Mouse (Mus musculus) forebrain, embryonic 16.5 days (tissue): ENCODE measurements around the gene C1qtnf5. TPM values are rescaled to one million over a fixed set of nuclear protein-coding genes. Genes with fewer than 3 reads are reported as not detected.

Experiments used
- ATAC-seq: fragments of 200-750 bp; cut with Nextera tagmentation; 2 replicates; pipeline ENCODE4 v1.8.0; 2017; ENCODE audit warnings: mild to moderate bottlenecking, moderate library complexity
- H3K27ac ChIP-seq: fragments of 300-500 bp; sonication (generic); 2 replicates; pipeline ENCODE4 v1.5.1; 2014; ENCODE audit warnings: low read length, control low read depth
- H3K27me3 ChIP-seq: fragments of 300-500 bp; sonication (generic); replicated peaks from 2 replicates; pipeline ENCODE4 v1.6.1; 2014; ENCODE audit warnings: low read length; ENCODE audit not compliant: control insufficient read depth, insufficient read depth
- H3K36me3 ChIP-seq: fragments of 300-500 bp; sonication (generic); 2 replicates; pipeline ENCODE4 v1.6.1; 2014; ENCODE audit not compliant: control insufficient read depth, insufficient read depth
- H3K4me1 ChIP-seq: fragments of 300-500 bp; sonication (generic); replicated peaks from 2 replicates; pipeline ENCODE4 v1.6.1; 2014; ENCODE audit warnings: low read length; ENCODE audit not compliant: control insufficient read depth, insufficient read depth
- H3K4me2 ChIP-seq: fragments of 300-500 bp; sonication (generic); 2 replicates; pipeline ENCODE4 v1.6.1; 2014; ENCODE audit warnings: mild to moderate bottlenecking, low read length, control low read depth
- H3K4me3 ChIP-seq: fragments of 300-500 bp; sonication (generic); replicated peaks from 2 replicates; pipeline ENCODE4 v1.5.1; 2014; ENCODE audit warnings: mild to moderate bottlenecking, low read length, control low read depth
- H3K9ac ChIP-seq: fragments of 300-500 bp; sonication (generic); replicated peaks from 2 replicates; pipeline ENCODE4 v1.6.1; 2014; ENCODE audit warnings: low read depth, low read length, control low read depth
- H3K9me3 ChIP-seq: fragments of 300-500 bp; sonication (generic); 2 replicates; pipeline ENCODE4 v1.6.1; 2016; ENCODE audit warnings: low read length; ENCODE audit not compliant: control insufficient read depth
- WGBS: fragments of 180-500 bp; shearing (Covaris S2); extraction: QIAGEN DNeasy Blood & Tissue Kit; methylation state at CpG from one replicate; pipeline ENCODE4 v1.1.7; 2014; 5-methylcytosine and 5-hydroxymethylcytosine counted together
- polyA plus RNA-seq: library from polyadenylated mRNA; unstranded; fragments of >200 nt; fragmentation: Nextera tagmentation; extraction: Ambion mirVana; gene quantifications from 2 replicates; pipeline ENCODE4 v1.2.1, GENCODE M21; 2015

C1qtnf5 gene
- polyA plus RNA-seq, 1 experiment from 2014 or later = 2.7 TPM

- Histone ChIP-seq H3K4me2 (no peak overlapping the region), H3K4me3 (no peak overlapping the region), H3K27me3 (no peaks in the 10 kb centered on the region), H3K4me1 (peaks cover 13% of the 10 kb centered on the region), H3K9ac (no peak overlapping the region), H3K27ac (no peak overlapping the region), H3K36me3 (no peaks in the 10 kb centered on the region), H3K9me3 (no peaks in the 10 kb centered on the region)
- no peak for ATAC-seq
- 77% methylated on average over 10 of the region's 10 CpGs for WGBS
Measured at GRCm38 (mm10) chr9:44078136-44078797, 28.8 kb upstream of the C1qtnf5 start.

- H3K9ac ChIP-seq = no peak overlapping the region
- H3K27me3 ChIP-seq = 0 out of 2 replicates have a peak, but pooled peaks cover 4% of the 10 kb centered on the region
Measured at GRCm38 (mm10) chr9:44078955-44079756, 27.9 kb upstream of the C1qtnf5 start.

DNA sequence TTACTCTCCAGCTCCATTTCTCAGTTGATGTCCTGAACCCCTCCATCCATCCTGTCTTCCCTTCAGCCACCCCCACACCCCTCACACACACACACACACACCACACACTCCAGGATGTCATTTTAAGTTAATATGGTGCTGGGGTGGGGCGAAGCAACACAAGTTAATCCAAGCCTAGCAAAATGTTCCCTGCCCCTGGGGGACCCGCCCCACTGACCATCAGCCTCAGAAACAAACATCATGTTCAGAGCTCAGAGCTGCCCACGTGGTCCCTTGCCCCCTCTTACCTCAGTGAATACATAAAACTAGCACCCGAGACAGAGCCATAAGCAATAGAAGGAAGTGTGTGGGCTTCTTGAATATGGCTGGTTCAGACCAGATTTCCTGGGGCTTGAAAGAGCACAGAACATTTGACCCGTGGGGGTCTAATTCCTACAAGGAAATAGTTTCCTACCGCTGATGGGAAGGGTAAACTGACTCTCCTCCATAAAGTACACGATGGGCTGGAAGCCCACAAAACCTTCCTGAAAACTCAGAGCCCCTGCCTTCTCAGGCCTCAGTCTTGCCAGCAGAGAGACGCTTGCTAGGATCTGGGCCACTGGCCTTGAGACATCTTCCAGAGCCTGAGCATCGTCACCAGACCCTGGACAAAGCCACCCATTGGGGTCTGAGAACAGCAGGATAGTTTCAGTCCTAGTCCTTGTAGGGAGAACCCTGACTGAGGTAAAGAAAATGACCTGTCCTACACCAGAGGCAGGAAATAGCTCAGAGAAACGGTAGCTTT lies 26.9 kb upstream of the C1qtnf5 start:
- 79% methylated on average over 10 of the region's 10 CpGs for WGBS
- H3K4me2 ChIP-seq = no peak overlapping the region

More at GRCm38 (mm10) chr9:44078955-44079756, 27.9 kb upstream of the C1qtnf5 start:
- no peaks in the 10 kb centered on the region for H3K9me3 ChIP-seq
- no peak overlapping the region for H3K4me2 ChIP-seq
- H3K27ac ChIP-seq = no peak overlapping the region
- peaks cover 20% of the 10 kb centered on the region for H3K4me1 ChIP-seq
- H3K4me3 ChIP-seq = no peak overlapping the region
- 24% methylated on average over 14 of the region's 16 CpGs for WGBS
- peak; percentile 84 for ATAC-seq
- H3K36me3 ChIP-seq = no peaks in the 10 kb centered on the region

DNA sequence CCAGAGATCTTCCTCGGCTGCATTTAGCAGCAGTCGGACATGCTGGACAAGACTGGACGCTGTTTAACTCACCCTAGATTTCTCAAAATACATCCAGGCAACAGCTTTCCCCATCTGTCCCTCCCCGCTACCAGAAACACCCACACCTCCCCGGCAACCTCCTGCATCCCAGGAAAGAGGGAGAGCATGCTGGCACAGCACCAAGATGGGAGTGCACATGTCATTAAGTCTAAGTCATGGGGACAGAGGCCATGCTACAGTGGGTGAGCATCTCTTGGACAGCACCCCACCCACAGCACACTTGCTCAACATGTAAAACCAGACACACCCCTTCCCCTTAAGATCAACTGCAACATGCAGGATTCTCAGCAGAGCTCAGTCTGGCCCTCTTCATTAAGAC lies 26.1 kb upstream of the C1qtnf5 start:
- Histone ChIP-seq H3K27ac (no peak overlapping the region), H3K4me2 (no peak overlapping the region), H3K36me3 (no peaks in the 10 kb centered on the region), H3K9me3 (no peaks in the 10 kb centered on the region), H3K27me3 (0 out of 2 replicates have a peak, but pooled peaks cover 5% of the 10 kb centered on the region), H3K4me1 (peaks cover 37% of the 10 kb centered on the region), H3K4me3 (no peak overlapping the region), H3K9ac (no peak overlapping the region)
- WGBS = 62% methylated on average over 5 of the region's 5 CpGs
- no peak for ATAC-seq

More for the DNA sequence above, 26.9 kb upstream of the C1qtnf5 start:
- no peak overlapping the region for H3K27ac ChIP-seq
- H3K36me3 ChIP-seq = no peaks in the 10 kb centered on the region
- H3K9ac ChIP-seq = no peak overlapping the region
- peaks cover 29% of the 10 kb centered on the region for H3K4me1 ChIP-seq
- no peaks in the 10 kb centered on the region for H3K9me3 ChIP-seq
- 0 out of 2 replicates have a peak, but pooled peaks cover 4% of the 10 kb centered on the region for H3K27me3 ChIP-seq
- H3K4me3 ChIP-seq = no peak overlapping the region
- ATAC-seq = no peak

DNA sequence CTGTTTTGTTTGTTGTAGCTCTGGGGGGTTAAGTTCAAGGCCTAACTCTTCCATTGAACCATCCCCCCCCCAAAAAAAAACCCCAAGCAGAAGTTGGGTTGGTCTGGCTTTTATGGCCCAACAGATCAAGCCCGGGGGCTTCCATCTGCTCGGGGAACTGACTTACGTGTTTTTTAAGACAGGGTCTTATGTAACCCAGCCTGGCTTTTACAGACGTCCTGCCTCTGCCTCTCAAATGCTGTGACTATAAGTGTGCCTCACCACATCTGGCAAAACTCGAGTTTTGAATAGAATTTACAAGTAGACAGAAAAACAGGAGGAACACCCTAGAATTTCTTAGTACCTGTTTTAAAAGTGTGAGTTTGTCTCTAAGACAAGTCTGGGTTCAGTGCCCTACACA lies 25.5 kb upstream of the C1qtnf5 start:
- 54% methylated on average over 5 of the region's 5 CpGs for WGBS
- H3K9me3 ChIP-seq = no peaks in the 10 kb centered on the region
- no peak overlapping the region for H3K9ac ChIP-seq
- H3K36me3 ChIP-seq = no peaks in the 10 kb centered on the region
- H3K4me3 ChIP-seq = no peak overlapping the region
- no peak overlapping the region for H3K4me2 ChIP-seq
- no peak for ATAC-seq
- no peak overlapping the region for H3K27ac ChIP-seq
- H3K27me3 ChIP-seq = 0 out of 2 replicates have a peak, but pooled peaks cover 8% of the 10 kb centered on the region
- H3K4me1 ChIP-seq = peaks cover 42% of the 10 kb centered on the region

DNA sequence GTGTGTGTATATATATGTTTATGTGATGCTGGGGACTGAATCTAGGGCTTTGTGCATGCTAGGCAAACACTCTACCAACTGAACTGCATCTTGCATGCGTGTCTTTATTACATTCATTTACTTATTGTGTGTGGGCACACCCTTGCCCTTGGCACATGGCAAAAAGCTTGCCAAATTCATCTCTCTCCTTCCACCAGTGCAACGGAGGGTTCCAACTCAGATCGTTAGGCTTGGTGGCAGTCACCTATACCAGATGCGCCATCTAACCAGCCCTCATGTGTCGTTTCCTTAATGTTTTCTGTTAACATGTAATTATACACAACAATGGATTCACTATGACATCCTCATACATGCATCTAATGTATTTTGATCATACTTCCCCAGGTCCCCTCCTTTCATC lies 24.8 kb upstream of the C1qtnf5 start:
- no peaks in the 10 kb centered on the region for H3K9me3 ChIP-seq
- no peaks in the 10 kb centered on the region for H3K36me3 ChIP-seq
- peaks cover 42% of the 10 kb centered on the region for H3K4me1 ChIP-seq
- H3K4me2 ChIP-seq = no peak overlapping the region
- no peak overlapping the region for H3K27ac ChIP-seq
- H3K9ac ChIP-seq = no peak overlapping the region
- ATAC-seq = no peak
- WGBS = 78% methylated on average over 5 of the region's 5 CpGs
- no peak overlapping the region for H3K4me3 ChIP-seq
- 0 out of 2 replicates have a peak, but pooled peaks cover 8% of the 10 kb centered on the region for H3K27me3 ChIP-seq

DNA sequence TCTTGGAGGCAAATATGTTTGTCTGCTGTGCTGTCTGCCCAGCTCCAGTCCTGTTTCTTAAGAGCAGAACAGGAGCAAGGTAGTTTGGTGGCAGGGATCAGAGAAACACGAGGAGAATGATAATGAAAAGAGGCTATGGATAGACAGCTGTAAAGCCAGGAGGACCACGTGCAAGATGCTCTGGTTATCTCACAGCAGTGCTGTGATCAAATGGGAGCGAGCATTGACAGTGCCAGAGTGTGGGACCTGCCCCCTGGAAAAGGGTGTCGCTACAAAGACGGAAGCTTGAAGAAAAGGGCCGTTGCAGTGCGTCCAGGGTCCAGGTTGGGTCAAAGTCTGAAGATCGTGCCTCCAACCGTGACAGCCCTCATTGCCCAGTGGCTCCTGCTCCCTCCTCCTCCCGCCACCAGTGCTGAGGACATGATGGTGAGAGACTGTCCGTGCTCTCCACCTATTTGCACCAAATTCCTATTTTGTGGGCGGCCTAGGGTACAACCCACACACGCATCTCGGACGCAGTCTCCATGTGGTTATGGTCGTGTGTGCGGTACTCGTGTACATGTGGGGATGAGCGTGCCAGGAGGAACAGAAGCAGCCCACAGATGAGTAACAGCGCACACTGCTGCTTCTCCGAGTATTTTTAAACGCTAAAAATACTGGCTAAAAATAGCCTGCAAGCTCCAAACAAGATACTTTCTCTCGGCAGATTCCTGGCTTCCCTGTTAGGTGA lies 23.5 kb upstream of the C1qtnf5 start:
- H3K36me3 ChIP-seq = no peaks in the 10 kb centered on the region
- 0 out of 2 replicates have a peak, but pooled peaks cover 8% of the 10 kb centered on the region for H3K27me3 ChIP-seq
- peaks cover 45% of the 10 kb centered on the region for H3K4me1 ChIP-seq
- H3K4me2 ChIP-seq = peak overlapping the region; percentile 100
- peak overlapping the region; percentile 64 for H3K4me3 ChIP-seq
- 16% methylated on average over 23 of the region's 23 CpGs for WGBS
- H3K9me3 ChIP-seq = no peaks in the 10 kb centered on the region
- H3K9ac ChIP-seq = no peak overlapping the region
- ATAC-seq = peak; percentile 43; the same call in 1 of the 2 replicates
- H3K27ac ChIP-seq = peak overlapping the region; percentile 20; the same call in 1 of the 2 replicates

- ATAC-seq = no peak
- 0 out of 2 replicates have a peak, but pooled peaks cover 8% of the 10 kb centered on the region for H3K27me3 ChIP-seq
- peak overlapping the region; percentile 66 for H3K9ac ChIP-seq
- H3K36me3 ChIP-seq = no peaks in the 10 kb centered on the region
- WGBS = 3% methylated on average over 14 of the region's 14 CpGs
- H3K4me3 ChIP-seq = peak overlapping the region; percentile 64
- peaks cover 40% of the 10 kb centered on the region for H3K4me1 ChIP-seq
- H3K27ac ChIP-seq = no peak overlapping the region
- peak overlapping the region; percentile 100 for H3K4me2 ChIP-seq
- no peaks in the 10 kb centered on the region for H3K9me3 ChIP-seq
Measured at GRCm38 (mm10) chr9:44084236-44084635, 22.8 kb upstream of the C1qtnf5 start.
